Mouse (Mus musculus) ES-E14 (cell line): ENCODE data around the gene Fbxw5.

Experiments used
- CHD2 ChIP-seq: IDR thresholded peaks from 2 replicates; pipeline ENCODE4 v1.6.1; 2014; ENCODE audit warnings: mild to moderate bottlenecking, low read depth, low read length, inconsistent platforms
- HCFC1 ChIP-seq: IDR thresholded peaks from 2 replicates; pipeline ENCODE4 v1.6.1; 2012; ENCODE audit warnings: low read length, inconsistent platforms, borderline replicate concordance; ENCODE audit not compliant: insufficient read depth
- MAFK ChIP-seq: IDR thresholded peaks from 2 replicates; pipeline ENCODE4 v1.6.1; 2014; ENCODE audit warnings: mild to moderate bottlenecking, low read depth, low read length, inconsistent platforms; ENCODE audit not compliant: insufficient read depth
- ZC3H11A ChIP-seq: IDR thresholded peaks from 2 replicates; pipeline ENCODE4 v1.6.1; 2012; ENCODE audit warnings: low read depth, mild to moderate bottlenecking, inconsistent platforms, low read length, borderline replicate concordance
- ZNF384 ChIP-seq: IDR thresholded peaks from 2 replicates; pipeline ENCODE4 v1.6.1; 2012; ENCODE audit warnings: low read depth, low read length, inconsistent platforms

GRCm38 (mm10) chr2:25456205-25456953 lies 44.2 kb upstream of the Fbxw5 start, which contains the start of gene Clic3:
- no peak for TF ChIP-seq ZNF384
- no peak for TF ChIP-seq ZC3H11A
- no peak for TF ChIP-seq HCFC1
- no peak for TF ChIP-seq CHD2
- no peak for TF ChIP-seq MAFK
